Mouse (Mus musculus) ES-E14 (cell line): ENCODE measurements around the gene Hrc.

Experiments
- HCFC1 ChIP-seq: IDR thresholded peaks from 2 replicates; pipeline ENCODE4 v1.6.1; 2012; ENCODE audit warnings: low read length, inconsistent platforms, borderline replicate concordance; ENCODE audit not compliant: insufficient read depth
- MAFK ChIP-seq: IDR thresholded peaks from 2 replicates; pipeline ENCODE4 v1.6.1; 2014; ENCODE audit warnings: mild to moderate bottlenecking, low read depth, low read length, inconsistent platforms; ENCODE audit not compliant: insufficient read depth
- ZC3H11A ChIP-seq: IDR thresholded peaks from 2 replicates; pipeline ENCODE4 v1.6.1; 2012; ENCODE audit warnings: low read depth, mild to moderate bottlenecking, inconsistent platforms, low read length, borderline replicate concordance
- ZNF384 ChIP-seq: IDR thresholded peaks from 2 replicates; pipeline ENCODE4 v1.6.1; 2012; ENCODE audit warnings: low read depth, low read length, inconsistent platforms

DNA sequence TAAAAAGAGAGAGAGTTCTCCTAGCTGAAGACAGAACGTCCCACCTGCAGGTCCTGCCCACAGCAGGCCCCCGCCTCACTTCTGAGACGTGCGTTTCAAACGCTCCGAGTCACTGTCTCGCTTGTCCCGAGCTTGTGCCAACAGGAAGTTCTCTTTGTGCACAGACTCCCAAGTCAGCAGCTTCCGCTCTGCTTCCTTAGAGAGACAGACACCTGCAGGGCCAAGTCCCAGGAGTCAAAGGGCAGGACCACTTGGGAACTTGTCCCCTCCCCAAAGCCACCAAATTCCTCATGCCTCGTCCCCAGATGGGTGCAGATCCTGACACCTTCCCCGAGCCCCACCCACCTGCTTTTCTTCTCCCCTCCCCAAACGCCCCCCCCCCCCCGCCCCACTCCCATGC, 30.2 kb upstream of the Hrc start:
- TF ChIP-seq ZNF384 = no peak
- no peak for TF ChIP-seq HCFC1
- TF ChIP-seq MAFK = no peak
- TF ChIP-seq ZC3H11A = no peak
